Mouse (Mus musculus): ENCODE data around the gene Lmtk2.

Gene Lmtk2

GRCm38 (mm10) chr5:144112574-144113438 is 12.6 kb downstream of the Lmtk2 start:
- no peak for DNase-seq

DNA sequence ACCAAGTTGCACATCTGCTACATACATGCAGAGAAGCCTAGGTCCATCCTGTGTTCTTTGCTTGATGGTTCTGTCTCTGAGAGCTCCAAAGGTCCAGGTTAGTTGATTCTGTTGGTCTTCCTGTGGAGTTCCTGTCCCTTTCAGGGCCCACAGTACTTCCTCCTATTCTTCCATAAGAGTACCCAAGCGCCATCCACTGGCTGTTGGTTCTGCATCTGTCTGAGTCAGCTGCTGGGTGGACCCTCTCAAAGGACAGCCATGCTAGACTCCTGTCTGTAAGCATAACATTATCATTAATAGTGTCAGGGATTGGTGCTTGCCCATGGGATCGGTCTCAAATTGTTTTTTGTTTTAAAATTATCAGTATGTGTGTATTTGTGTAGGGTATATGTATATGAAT is 13.8 kb downstream of the Lmtk2 start:
- DNase-seq = no peak

GRCm38 (mm10) chr5:144114970-144115627 is 14.9 kb downstream of the Lmtk2 start:
- DNase-seq = no peak

DNA sequence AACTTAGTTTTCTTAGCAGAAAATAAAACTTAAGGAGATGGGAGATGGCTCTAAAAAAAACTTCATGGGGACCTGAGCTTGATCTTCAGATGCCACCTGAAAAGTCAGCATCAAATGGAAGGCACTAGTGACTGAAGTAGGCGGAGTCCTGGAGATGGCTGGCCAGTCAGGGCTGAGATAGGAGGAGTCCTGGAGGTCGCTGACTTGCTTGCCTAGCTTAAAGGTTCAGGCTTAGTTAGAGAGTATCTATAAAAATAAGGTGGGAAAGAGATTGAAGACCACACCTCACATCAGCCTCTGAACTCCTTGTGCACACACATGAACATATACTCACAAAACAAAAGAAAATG is 15.4 kb downstream of the Lmtk2 start:
- DNase-seq = no peak

GRCm38 (mm10) chr5:144118271-144118670 is 18.0 kb downstream of the Lmtk2 start:
- DNase-seq = no peak

DNA sequence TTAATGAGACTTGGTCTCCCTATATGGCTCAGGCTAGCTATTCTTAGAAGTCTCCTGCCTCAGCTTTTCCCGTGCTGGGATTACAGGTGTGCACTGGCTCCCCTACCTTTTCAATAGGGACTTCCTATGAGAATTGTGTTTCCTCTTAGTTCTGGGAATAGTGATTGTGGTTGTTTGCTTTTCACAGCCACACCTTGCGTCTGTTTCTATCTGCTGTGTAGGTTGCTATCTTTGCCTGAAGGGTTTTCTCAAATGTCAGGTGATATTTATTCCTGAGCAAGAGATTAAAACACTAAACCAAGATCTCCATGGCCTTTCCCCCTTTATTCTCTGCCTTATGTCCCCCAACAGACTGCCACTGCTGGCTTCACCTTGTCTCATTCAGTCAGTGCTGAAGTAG is 19.1 kb downstream of the Lmtk2 start:
- DNase-seq = no peak

DNA sequence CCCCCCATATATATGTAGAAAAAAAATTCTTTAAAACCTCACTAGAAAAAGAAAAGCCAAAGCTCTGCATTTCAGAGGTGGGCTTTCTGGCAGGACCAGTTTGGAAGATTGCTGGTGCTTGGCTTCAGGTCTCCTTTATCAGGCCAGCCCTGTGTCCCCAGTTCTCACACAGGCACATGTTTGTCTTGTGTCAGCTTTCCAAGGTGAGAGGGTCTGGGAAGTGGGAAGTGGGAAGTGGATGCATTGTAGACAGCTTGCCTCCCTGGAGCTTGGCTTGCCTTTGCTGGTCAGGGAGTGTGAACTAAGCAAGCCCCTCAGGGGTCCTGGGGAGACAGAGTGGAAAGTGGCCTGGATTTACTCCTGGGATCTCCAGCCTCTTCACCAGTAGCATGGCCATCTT is 21.3 kb downstream of the Lmtk2 start:
- DNase-seq = no peak

GRCm38 (mm10) chr5:144125979-144126755 is 25.9 kb downstream of the Lmtk2 start:
- no peak for DNase-seq

- DNase-seq = no peak
Measured at GRCm38 (mm10) chr5:144143531-144143930, 43.3 kb downstream of the Lmtk2 start.

DNA sequence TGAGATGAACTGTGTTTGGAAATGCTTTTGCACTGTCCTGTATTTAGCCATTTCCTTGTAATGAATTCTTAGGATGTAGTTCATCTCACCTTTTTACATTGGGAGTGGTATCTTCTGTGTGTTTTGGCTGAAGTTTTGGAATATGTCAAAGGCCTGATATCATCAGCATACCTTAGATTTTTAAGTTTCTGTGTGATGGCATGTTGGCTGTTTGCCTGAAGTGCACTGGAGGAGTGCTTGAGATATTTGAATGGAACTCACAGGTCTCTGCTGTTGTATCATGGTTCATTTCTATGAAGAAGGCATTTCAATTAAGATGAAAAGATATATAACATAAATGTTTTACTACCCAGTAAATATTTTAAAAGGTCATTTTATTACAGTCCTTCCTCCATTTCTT is 46.7 kb downstream of the Lmtk2 start:
- no peak for DNase-seq

DNA sequence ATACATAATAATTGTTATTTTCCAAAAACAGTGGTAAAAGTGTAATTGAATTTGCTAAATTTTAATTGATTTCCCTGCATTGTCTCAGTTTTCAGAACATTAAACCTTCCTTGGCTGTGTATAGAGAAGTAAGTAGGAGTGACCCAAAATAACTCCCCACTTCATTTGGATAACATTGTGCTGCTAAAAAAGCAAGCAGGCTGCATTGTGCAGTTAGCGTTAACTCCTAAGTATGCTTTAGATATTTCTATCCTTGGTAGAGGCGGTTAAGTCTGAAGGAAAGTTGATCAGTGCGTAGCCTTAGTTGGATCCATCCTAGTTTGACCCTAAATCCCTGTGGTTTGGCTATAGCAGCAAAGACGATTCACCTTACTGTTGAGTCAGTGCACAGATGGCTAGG is 49.3 kb downstream of the Lmtk2 start:
- no peak for DNase-seq

DNA sequence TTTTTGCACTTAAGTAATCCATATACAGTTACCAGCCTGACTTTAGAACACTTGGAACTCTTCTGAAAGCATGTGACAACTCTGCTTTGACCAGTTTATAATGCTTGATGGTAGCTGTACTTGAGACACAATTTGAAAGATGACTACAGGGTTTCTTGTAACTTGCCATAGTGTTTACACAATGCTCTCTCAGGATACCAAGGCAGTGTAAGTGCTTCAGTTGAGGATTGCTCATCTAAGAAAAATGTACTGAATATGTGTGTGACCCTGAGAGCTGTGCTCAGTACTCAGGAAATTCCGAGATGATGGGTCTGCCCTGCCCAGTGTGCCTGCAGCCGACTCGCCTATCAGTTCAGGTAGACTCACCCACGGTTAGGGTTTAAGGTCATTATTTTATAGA is 51.0 kb downstream of the Lmtk2 start:
- DNase-seq = no peak

GRCm38 (mm10) chr5:144154528-144154927 is 54.3 kb downstream of the Lmtk2 start:
- peak; percentile 44 for DNase-seq

GRCm38 (mm10) chr5:144158604-144159003 is 58.4 kb downstream of the Lmtk2 start:
- no peak for DNase-seq

DNA sequence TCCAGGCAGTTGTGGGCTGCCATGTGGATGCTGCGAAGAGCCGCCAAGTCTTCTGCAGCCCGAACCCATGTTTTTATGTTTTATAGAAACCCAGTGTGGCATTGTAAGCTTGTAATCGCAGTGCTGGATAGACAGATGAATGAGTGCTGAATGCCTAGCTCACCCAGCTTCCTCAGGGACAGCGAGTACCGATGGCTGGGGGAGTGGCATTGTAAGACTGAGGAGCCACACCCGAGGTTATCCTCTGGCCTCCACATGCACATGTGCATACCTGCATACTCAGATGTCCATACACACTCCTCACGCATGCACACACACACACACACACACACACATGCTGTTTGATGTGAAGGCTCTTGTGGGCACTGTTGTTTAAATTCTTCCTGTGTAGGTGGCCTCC is 58.9 kb downstream of the Lmtk2 start:
- no peak for DNase-seq

- no peak for DNase-seq
Measured at GRCm38 (mm10) chr5:144162080-144162812, 62.0 kb downstream of the Lmtk2 start.

DNA sequence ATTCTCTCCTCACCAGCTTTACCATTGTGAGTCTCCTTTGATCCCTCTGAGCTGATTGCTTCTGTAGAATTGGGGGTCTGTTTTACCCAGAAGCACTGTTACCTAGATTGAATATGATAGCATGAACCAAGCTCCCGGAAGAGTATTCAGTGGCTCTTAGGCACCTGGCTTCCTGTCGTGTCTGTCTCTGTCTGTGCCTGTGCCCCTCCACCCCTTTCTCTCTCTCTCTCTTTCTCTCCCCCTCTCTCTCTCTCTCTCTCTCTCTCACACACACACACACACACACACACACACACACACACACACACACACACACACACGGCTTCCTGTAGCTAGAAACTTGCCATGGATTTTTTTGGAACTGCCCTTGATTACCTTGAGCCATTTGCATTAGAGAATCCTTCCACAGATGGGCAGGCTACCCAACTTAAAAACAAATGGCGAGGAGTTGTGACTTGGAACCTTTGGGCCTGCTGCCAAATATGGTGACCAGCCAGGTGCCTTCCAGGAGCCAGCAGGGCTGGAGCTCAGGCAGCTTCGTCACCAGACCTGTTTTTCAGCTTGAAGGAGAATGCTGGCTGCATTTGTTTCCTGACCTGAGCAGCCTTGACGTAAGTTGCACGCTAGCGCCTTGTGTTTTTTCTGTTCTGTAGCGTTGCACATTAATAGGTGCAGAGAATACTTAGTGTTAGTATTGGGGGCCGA is 62.7 kb downstream of the Lmtk2 start:
- no peak for DNase-seq

DNA sequence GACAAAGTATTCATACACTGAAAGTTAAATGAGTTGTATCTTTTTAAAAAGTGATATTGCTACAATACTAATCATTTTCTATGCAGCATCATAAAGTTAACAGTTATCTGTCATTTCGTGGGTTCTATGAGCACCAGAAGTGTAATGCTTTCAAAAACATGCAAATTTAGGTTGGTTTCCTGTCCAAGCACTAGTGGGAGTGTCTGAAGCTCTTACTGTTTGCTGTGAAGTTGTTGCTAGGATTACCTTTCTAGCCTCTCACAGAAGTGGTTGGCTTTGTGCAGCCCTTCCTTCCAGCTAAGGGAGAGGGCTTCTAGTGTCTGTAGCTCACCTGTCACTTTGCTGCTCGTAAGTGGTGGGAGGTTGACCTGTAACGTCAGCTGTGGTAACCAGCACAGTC is 65.5 kb downstream of the Lmtk2 start:
- no peak for DNase-seq

GRCm38 (mm10) chr5:144169275-144169975 is 69.2 kb downstream of the Lmtk2 start:
- no peak for DNase-seq

- no peak for DNase-seq
Measured at GRCm38 (mm10) chr5:144173648-144174047, 73.4 kb downstream of the Lmtk2 start.

GRCm38 (mm10) chr5:144178216-144178615 is 78.0 kb downstream of the Lmtk2 start:
- no peak for DNase-seq

DNA sequence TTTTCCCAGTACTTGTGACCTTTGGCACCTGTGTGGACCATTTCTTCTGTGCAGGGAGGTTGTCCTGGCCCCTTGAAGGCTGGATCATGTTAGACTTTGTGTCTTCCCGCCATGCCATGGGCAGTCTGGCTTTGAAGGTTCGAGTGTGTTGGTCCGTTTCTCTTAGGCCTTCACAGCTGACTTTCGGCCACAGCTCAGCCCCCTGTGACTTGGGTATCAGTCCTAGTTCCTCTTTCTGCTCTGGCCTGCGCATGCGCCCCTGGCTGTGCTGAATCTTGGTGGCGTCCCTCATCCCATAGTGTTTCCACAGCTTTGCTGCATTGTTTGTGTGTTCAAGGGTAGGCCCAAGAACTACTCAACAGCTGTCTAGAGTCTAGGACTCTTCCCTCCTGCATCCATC is 81.0 kb downstream of the Lmtk2 start:
- no peak for DNase-seq

All from right cerebral cortex, postnatal 25 days (tissue).